10 mouse cellular contexts compared by ENCODE assay signal in genomic region chr3:53033448-53033847, GRCm38 (mm10). TPM values are rescaled to one million over a fixed set of nuclear protein-coding genes. Genes with fewer than 3 reads are reported as not detected.
DNase-seq lines count a peak whose midpoint lies in the region; ATAC-seq lines count a peak whose summit lies in the region.
"Had no signal": no experiment of that assay in that cellular context is flagged by ENCODE, and none has a peak within 500 bp of the region (broad histone marks: within the 10 kb centered on the region; RNA-seq: fewer than 3 reads in every experiment).

No protein-coding gene starts in this region.

- no peak for ATAC-seq in neural tube, embryonic 15.5 days (ENCODE audit: low FRiP score)
- ATAC-seq in granulocyte monocyte progenitor cell, adult 5-6 weeks (replicated peaks; ENCODE audit: poor library complexity, severe bottlenecking) = peak; percentile 43
- ATAC-seq in erythroid progenitor cell, adult 5-6 weeks (replicated peaks; ENCODE audit: low FRiP score, poor library complexity, severe bottlenecking) = no peak
- ATAC-seq in activated CD4-positive, CD25-positive, alpha-beta regulatory T cell, adult 4 months = no peak

- no peaks in the 10 kb centered on the region for H3K36me3 ChIP-seq in neural tube, embryonic 15.5 days
- H3K36me3 ChIP-seq: hindbrain, embryonic 15.5 days; neural tube, embryonic 12.5 days had no signal

- intact Hi-C loops in gastrocnemius, postnatal 14 days (cut with DNase I; ENCODE audit: low total_unique reads) = loop anchor here (10.0 kb wide), 1 partner anchor 211 kb away; no protein-coding TSS in a partner anchor

- DNase-seq in gastrocnemius, postnatal 14 days = peak; percentile 10
- DNase-seq in gastrocnemius, postnatal 10 days = no peak
- DNase-seq in neural tube, embryonic 10.5 days (ENCODE audit: extremely low spot score, low spot score) = peak; percentile 44
- DNase-seq in retina, postnatal 7 days (ENCODE audit: low read depth, low spot score) = peak; percentile 24

- no peaks in the 10 kb centered on the region for H3K4me1 ChIP-seq in neural tube, embryonic 15.5 days
- H3K4me1 ChIP-seq: hindbrain, embryonic 15.5 days; neural tube, embryonic 12.5 days had no signal

- 29% methylated on average over 3 of the region's 3 CpGs for WGBS in neural tube, embryonic 15.5 days

- no peak overlapping the region for H3K4me3 ChIP-seq in neural tube, embryonic 15.5 days (replicated peaks)
- H3K4me3 ChIP-seq: hindbrain, embryonic 15.5 days; neural tube, embryonic 12.5 days had no signal

- no peak overlapping the region for H3K9ac ChIP-seq in neural tube, embryonic 15.5 days (replicated peaks)
- H3K9ac ChIP-seq: hindbrain, embryonic 15.5 days; neural tube, embryonic 12.5 days had no signal

- no peak overlapping the region for H3K27ac ChIP-seq in neural tube, embryonic 15.5 days (replicated peaks)
- H3K27ac ChIP-seq: hindbrain, embryonic 15.5 days; neural tube, embryonic 12.5 days had no signal

- no peaks in the 10 kb centered on the region for H3K9me3 ChIP-seq in neural tube, embryonic 15.5 days (replicated peaks)
- H3K9me3 ChIP-seq: hindbrain, embryonic 15.5 days; neural tube, embryonic 12.5 days had no signal

- no peaks in the 10 kb centered on the region for H3K27me3 ChIP-seq in neural tube, embryonic 15.5 days (replicated peaks)
- H3K27me3 ChIP-seq: hindbrain, embryonic 15.5 days; neural tube, embryonic 12.5 days had no signal

- no peak overlapping the region for H3K4me2 ChIP-seq in neural tube, embryonic 15.5 days
- H3K4me2 ChIP-seq: hindbrain, embryonic 15.5 days; neural tube, embryonic 12.5 days had no signal

RNA-seq across cellular contexts. Expression of gene Lhfp, which starts 7.9 kb away (rescaled TPM):
- 10 to 100 TPM; 29.4 to 33.7 TPM for total RNA-seq in gastrocnemius, postnatal 14 days (2021)
- total RNA-seq in gastrocnemius, postnatal 10 days (2021) = 10 to 100 TPM; 41.9 to 43.2 TPM
- 51.9 and 53.6 TPM in 2 replicates for polyA plus RNA-seq in neural tube, embryonic 15.5 days (2015; fragmentation: Nextera tagmentation; extraction: Ambion mirVana)
- total RNA-seq in granulocyte monocyte progenitor cell, adult 5-6 weeks (2014; fragmentation: Nextera tagmentation) = not detected in 2 replicates
- total RNA-seq in granulocyte monocyte progenitor cell, adult 5-6 weeks (2017) = not detected in 2 replicates
- 1.1 TPM in 1 of 2 replicates, not detected in the other for total RNA-seq in erythroid progenitor cell, adult 5-6 weeks (2015; ENCODE audit: low replicate concordance)
- total RNA-seq in erythroid progenitor cell, adult 5-6 weeks (2017; ENCODE audit: low replicate concordance) = 1.4 TPM in 1 of 2 replicates, not detected in the other
- polyA plus RNA-seq in activated CD4-positive, CD25-positive, alpha-beta regulatory T cell, adult 4 months (2017; shearing (Covaris generic)) = under 1 TPM in 1 of 2 experiments, not detected in 1; 0.42 TPM

RNA-seq across cellular contexts. Expression of gene Cog6, which starts 16.4 kb away (rescaled TPM):
- 10 to 100 TPM; 27.7 to 31.5 TPM for total RNA-seq in gastrocnemius, postnatal 14 days (2021)
- total RNA-seq in gastrocnemius, postnatal 10 days (2021) = 10 to 100 TPM; 26.1 to 32.2 TPM
- 43.8 and 45.4 TPM in 2 replicates for polyA plus RNA-seq in neural tube, embryonic 15.5 days (2015; fragmentation: Nextera tagmentation; extraction: Ambion mirVana)
- 17.6 and 20.6 TPM in 2 replicates for total RNA-seq in granulocyte monocyte progenitor cell, adult 5-6 weeks (2014; fragmentation: Nextera tagmentation)
- total RNA-seq in granulocyte monocyte progenitor cell, adult 5-6 weeks (2017) = 20.0 and 27.8 TPM in 2 replicates
- total RNA-seq in erythroid progenitor cell, adult 5-6 weeks (2015; ENCODE audit: low replicate concordance) = 5.4 and 20.2 TPM in 2 replicates
- 4.0 and 10.7 TPM in 2 replicates for total RNA-seq in erythroid progenitor cell, adult 5-6 weeks (2017; ENCODE audit: low replicate concordance)
- polyA plus RNA-seq in activated CD4-positive, CD25-positive, alpha-beta regulatory T cell, adult 4 months (2017; shearing (Covaris generic)) = 10 to 100 TPM; 17.4 to 19.5 TPM

Comparison
In these comparisons a context has a peak if more than half of its experiments do, and no peak if none do; other contexts are left out.
1. RNA of gene Lhfp, which starts 7.9 kb away (total RNA-seq): 41.9 to 43.2 TPM in gastrocnemius, postnatal 10 days and 29.4 to 33.7 TPM in gastrocnemius, postnatal 14 days; 1.1 to 1.4 TPM in erythroid progenitor cell, adult 5-6 weeks and not detected in granulocyte monocyte progenitor cell, adult 5-6 weeks; every median in the first group is over 10 times any median in the second.